Mouse (Mus musculus) layer of hippocampus, adult 9-10 months (tissue): ENCODE measurements around the gene Slc38a4.

Experiments
- DNase-seq: peaks from one replicate; pipeline ENCODE4 v3.0.0; 2022; ENCODE audit warnings: low spot score

Gene Slc38a4

GRCm38 (mm10) chr15:97055794-97056193 is at the start of gene Slc38a4:
Slc38a4 (minus strand) TSS chr15:97055956.
- no peak for DNase-seq

GRCm38 (mm10) chr15:97104889-97105391 is 49.2 kb upstream of the Slc38a4 start:
- DNase-seq, result no peak

- DNase-seq, result no peak
Observed at GRCm38 (mm10) chr15:97104048-97104447, 48.3 kb upstream of the Slc38a4 start.

- DNase-seq, result no peak
Observed at GRCm38 (mm10) chr15:97102811-97103210, 47.1 kb upstream of the Slc38a4 start.

GRCm38 (mm10) chr15:97102181-97102580 is 46.4 kb upstream of the Slc38a4 start:
- no peak for DNase-seq

GRCm38 (mm10) chr15:97099101-97099500 is 43.3 kb upstream of the Slc38a4 start:
- DNase-seq, result no peak

- no peak for DNase-seq
Observed at GRCm38 (mm10) chr15:97097548-97097947, 41.8 kb upstream of the Slc38a4 start.

GRCm38 (mm10) chr15:97089526-97089925 is 33.8 kb upstream of the Slc38a4 start:
- no peak for DNase-seq

- DNase-seq, result no peak
Observed at GRCm38 (mm10) chr15:97085833-97086232, 30.1 kb upstream of the Slc38a4 start.

- DNase-seq, result no peak
Observed at GRCm38 (mm10) chr15:97077665-97078064, 21.9 kb upstream of the Slc38a4 start.

- DNase-seq, result no peak
Observed at GRCm38 (mm10) chr15:97076092-97076491, 20.3 kb upstream of the Slc38a4 start.

GRCm38 (mm10) chr15:97075240-97075639 is 19.5 kb upstream of the Slc38a4 start:
- no peak for DNase-seq

GRCm38 (mm10) chr15:97072859-97073826 is 17.4 kb upstream of the Slc38a4 start:
- DNase-seq, result no peak

GRCm38 (mm10) chr15:97067340-97068136 is 11.8 kb upstream of the Slc38a4 start:
- DNase-seq, result no peak

GRCm38 (mm10) chr15:97066937-97067336 is 11.2 kb upstream of the Slc38a4 start:
- DNase-seq, result no peak

- DNase-seq, result no peak
Observed at GRCm38 (mm10) chr15:97063211-97063610, 7.5 kb upstream of the Slc38a4 start.

- no peak for DNase-seq
Observed at GRCm38 (mm10) chr15:97060973-97061372, 5.2 kb upstream of the Slc38a4 start.

GRCm38 (mm10) chr15:97060571-97060970 is 4.8 kb upstream of the Slc38a4 start:
- no peak for DNase-seq

GRCm38 (mm10) chr15:97060102-97060501 is 4.3 kb upstream of the Slc38a4 start:
- DNase-seq, result no peak

GRCm38 (mm10) chr15:97059071-97060041 is 3.6 kb upstream of the Slc38a4 start:
- no peak for DNase-seq

GRCm38 (mm10) chr15:97054767-97055489 is 828 bp downstream of the Slc38a4 start:
- no peak for DNase-seq
